Mouse (Mus musculus) forebrain, embryonic 11.5 days (tissue): Measurements from ENCODE around the gene Sstr1. TPM values are rescaled to one million over a fixed set of nuclear protein-coding genes. Genes with fewer than 3 reads are reported as not detected.

Experiments
- ATAC-seq: fragments of 200-750 bp; cut with Nextera tagmentation; replicated peaks from 2 replicates; pipeline ENCODE4 v1.8.0; 2017; ENCODE audit warnings: moderate TSS enrichment; ENCODE audit not compliant: low FRiP score
- DNase-seq: peaks from one replicate; pipeline ENCODE4 v3.0.0-alpha.2; 2017; ENCODE audit warnings: low spot score
- H3K27ac ChIP-seq: fragments of 300-500 bp; sonication (generic); 2 replicates; pipeline ENCODE4 v1.5.1; 2014; ENCODE audit warnings: low read depth, low read length
- H3K27me3 ChIP-seq: fragments of 300-500 bp; sonication (generic); 2 replicates; pipeline ENCODE4 v1.6.1; 2014; ENCODE audit warnings: mild to moderate bottlenecking, low read length, mixed read lengths; ENCODE audit not compliant: control insufficient read depth, insufficient read depth
- H3K36me3 ChIP-seq: fragments of 300-500 bp; sonication (generic); 2 replicates; pipeline ENCODE4 v1.6.1; 2014; ENCODE audit warnings: mild to moderate bottlenecking, low read length, moderate library complexity, mixed read lengths; ENCODE audit not compliant: control insufficient read depth, insufficient read depth
- H3K4me1 ChIP-seq: fragments of 300-500 bp; sonication (generic); replicated peaks from 2 replicates; pipeline ENCODE4 v1.6.1; 2014; ENCODE audit warnings: low read length, mixed read lengths; ENCODE audit not compliant: control insufficient read depth, insufficient read depth
- H3K4me2 ChIP-seq: fragments of 300-500 bp; sonication (generic); 2 replicates; pipeline ENCODE4 v1.6.1; 2014; ENCODE audit warnings: low read depth, mild to moderate bottlenecking, low read length, moderate library complexity, mixed read lengths; ENCODE audit not compliant: severe bottlenecking
- H3K4me3 ChIP-seq: fragments of 300-500 bp; sonication (generic); 2 replicates; pipeline ENCODE4 v1.5.1; 2014; ENCODE audit warnings: low read depth, low read length
- H3K9ac ChIP-seq: fragments of 300-500 bp; sonication (generic); 2 replicates; pipeline ENCODE4 v1.6.1; 2014; ENCODE audit warnings: low read length
- H3K9me3 ChIP-seq: fragments of 300-500 bp; sonication (generic); 2 replicates; pipeline ENCODE4 v1.6.1; 2016; ENCODE audit warnings: low read length, mixed read lengths; ENCODE audit not compliant: control insufficient read depth
- WGBS: fragments of 180-500 bp; shearing (Covaris S2); extraction: QIAGEN DNeasy Blood & Tissue Kit; methylation state at CpG from one replicate; pipeline ENCODE4 v1.1.7; 2014; 5-methylcytosine and 5-hydroxymethylcytosine counted together
- polyA plus RNA-seq: library from polyadenylated mRNA; unstranded; fragments of >200 nt; fragmentation: Nextera tagmentation; extraction: Ambion mirVana; gene quantifications from 2 replicates; pipeline ENCODE4 v1.2.1, GENCODE M21; 2014

The Sstr1 gene
- polyA plus RNA-seq, 1 experiment from 2014 or later = not detected

DNA sequence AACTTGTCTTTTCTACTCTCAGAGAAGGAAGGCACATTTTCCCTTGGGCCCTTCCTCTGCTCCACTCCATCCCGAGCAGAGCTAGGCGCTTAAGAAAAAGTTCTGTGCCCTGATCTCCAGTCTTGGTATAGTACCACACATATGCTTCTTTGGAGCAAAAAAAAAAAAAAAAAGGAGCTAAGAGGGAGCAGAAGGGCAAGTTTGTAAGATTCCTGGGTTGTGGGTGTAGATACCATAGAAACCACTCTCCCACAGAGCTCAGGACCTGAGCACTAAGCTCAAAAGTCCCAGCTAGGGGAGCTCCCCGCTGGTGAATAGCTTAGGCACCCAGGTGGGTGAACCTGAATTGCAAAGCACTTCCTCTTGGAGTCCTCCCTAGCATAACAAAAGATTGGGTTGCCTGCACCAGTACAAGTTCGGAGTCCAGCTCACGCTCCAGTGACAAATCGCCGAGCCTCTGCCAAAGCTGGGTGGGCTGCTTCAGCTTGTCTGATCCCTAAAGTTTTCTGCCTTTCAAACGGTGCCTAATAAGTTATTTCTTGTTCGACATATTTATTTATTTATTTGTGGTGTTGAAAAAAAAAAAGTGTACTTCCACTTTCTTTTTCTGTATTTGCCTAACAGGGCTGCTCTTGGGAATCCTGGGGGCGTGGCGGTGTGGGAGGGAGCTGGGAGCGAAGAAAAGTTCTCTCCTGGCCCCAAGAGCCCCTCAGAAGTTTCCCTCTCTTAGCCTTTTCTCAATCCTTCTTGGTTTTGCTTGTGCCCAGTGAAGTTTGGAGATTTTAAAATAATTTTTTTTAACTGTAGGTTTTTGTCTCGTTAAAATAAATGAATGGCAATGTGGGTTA lies 2.9 kb downstream of the Sstr1 start:
- peaks cover 42% of the 10 kb centered on the region for H3K27me3 ChIP-seq
- H3K4me2 ChIP-seq = peak overlapping the region; percentile 80
- H3K4me3 ChIP-seq = peak overlapping the region; percentile 40
- no peaks in the 10 kb centered on the region for H3K36me3 ChIP-seq
- no peaks in the 10 kb centered on the region for H3K9me3 ChIP-seq
- 0 out of 2 replicates have a peak, but pooled peaks have one; percentile 10 for ATAC-seq
- no peak overlapping the region for H3K27ac ChIP-seq
- H3K4me1 ChIP-seq = peaks cover 20% of the 10 kb centered on the region
- DNase-seq = peak; percentile 58
- no peak overlapping the region for H3K9ac ChIP-seq
- 3% methylated on average over 13 of the region's 13 CpGs for WGBS

DNA sequence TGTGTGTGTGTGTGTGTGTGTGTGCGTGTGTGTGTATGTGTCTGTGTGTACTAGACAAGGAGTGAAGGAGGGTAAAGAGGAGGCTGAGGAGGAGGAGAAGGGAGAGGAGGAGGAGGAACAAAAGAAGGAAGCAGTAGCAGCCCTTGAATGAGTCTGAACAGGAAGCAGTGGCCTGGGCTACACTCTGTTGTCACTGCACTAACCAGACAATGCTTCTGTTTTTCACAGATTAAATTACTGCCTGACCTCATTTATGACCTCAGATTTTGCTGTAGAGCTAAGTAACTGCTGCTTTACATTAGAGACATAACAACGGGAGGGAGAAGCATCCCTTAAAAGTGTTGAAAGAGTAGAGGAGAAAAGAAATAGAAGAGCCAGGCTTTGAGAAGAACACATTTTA lies 4.6 kb downstream of the Sstr1 start:
- peaks cover 33% of the 10 kb centered on the region for H3K27me3 ChIP-seq
- WGBS = 54% methylated on average over 2 of the region's 2 CpGs

DNA sequence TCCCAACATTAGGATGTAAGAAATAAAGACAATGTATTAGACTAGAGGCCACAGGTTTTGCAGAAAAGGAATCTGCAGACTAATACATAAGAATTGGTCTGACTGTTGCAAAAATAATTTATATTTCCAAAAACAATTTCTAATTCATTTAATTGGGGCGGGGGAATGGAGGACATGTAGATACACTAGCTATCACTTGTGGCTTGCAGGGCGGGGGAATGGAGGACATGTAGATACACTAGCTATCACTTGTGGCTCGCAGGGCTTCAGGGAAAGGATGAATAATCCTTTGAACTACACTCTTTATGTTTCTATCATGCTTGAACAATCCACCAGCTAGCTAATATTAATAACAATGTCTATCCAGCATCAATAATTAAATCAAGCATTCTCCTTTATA lies 7.5 kb downstream of the Sstr1 start:
- Histone ChIP-seq H3K27ac (no peak overlapping the region), H3K27me3 (peaks cover 7% of the 10 kb centered on the region), H3K9ac (no peak overlapping the region), H3K4me2 (no peak overlapping the region), H3K4me1 (peaks cover 3% of the 10 kb centered on the region; the same call in 1 of the 2 replicates), H3K9me3 (no peaks in the 10 kb centered on the region), H3K36me3 (no peaks in the 10 kb centered on the region), H3K4me3 (no peak overlapping the region)
- WGBS = 88% methylated on average over 3 of the region's 3 CpGs
- DNase-seq (no peak), ATAC-seq (no peak)

More for the DNA sequence above, 4.6 kb downstream of the Sstr1 start:
- Histone ChIP-seq H3K36me3 (no peaks in the 10 kb centered on the region), H3K4me3 (no peak overlapping the region), H3K4me2 (no peak overlapping the region), H3K9ac (no peak overlapping the region), H3K27ac (no peak overlapping the region), H3K4me1 (peaks cover 20% of the 10 kb centered on the region), H3K9me3 (no peaks in the 10 kb centered on the region)
- no peak for ATAC-seq
- DNase-seq = no peak

DNA sequence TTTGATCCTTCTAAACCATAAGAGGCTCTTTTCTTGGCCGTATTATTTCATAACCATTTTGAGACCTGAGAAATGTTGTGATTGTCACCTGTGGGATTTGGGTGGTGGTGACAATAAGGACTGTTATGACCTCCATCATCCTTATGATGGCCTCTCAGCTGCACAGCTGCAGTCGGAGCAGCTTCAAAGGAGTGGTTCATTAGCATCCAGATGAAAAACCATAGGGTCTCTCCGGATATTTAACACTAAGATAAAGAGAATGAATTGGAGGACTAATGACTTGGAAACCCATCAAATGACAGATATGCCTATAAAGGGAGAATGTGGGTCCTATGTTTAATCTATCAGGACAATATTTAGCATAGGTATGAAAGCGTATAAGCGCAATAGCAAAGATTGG lies 14.1 kb downstream of the Sstr1 start:
- Histone ChIP-seq H3K27ac (no peak overlapping the region), H3K4me1 (no peaks in the 10 kb centered on the region), H3K36me3 (no peaks in the 10 kb centered on the region), H3K9ac (no peak overlapping the region), H3K4me2 (no peak overlapping the region), H3K27me3 (no peaks in the 10 kb centered on the region), H3K9me3 (no peaks in the 10 kb centered on the region), H3K4me3 (no peak overlapping the region)
- DNase-seq (no peak), ATAC-seq (no peak)
- WGBS = 77% methylated on average over 5 of the region's 5 CpGs

DNA sequence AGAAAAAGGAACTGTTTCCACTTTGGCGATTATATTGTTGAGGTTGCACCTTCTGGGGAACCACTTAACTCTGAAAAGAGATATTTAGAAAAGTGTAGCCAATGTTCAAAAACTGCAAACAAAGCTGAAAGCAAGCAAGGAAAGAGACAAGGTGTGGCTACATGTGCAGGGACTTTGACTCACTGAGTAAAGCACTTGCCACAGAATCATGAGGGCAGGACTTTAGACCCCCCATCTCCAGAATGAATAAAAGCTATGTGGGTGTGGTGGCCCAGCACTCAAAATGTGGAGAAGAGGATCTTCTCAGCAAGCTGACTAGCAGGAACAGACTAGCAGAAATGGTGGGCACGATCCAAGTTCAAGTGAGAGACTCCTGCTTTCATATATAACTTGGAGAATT lies 20.9 kb downstream of the Sstr1 start:
- H3K9me3 ChIP-seq = no peaks in the 10 kb centered on the region
- WGBS = 85% methylated on average over 2 of the region's 2 CpGs
- no peak for ATAC-seq
- H3K27ac ChIP-seq = no peak overlapping the region
- H3K4me1 ChIP-seq = no peaks in the 10 kb centered on the region
- no peak overlapping the region for H3K4me3 ChIP-seq
- no peak overlapping the region for H3K9ac ChIP-seq
- no peaks in the 10 kb centered on the region for H3K36me3 ChIP-seq
- H3K27me3 ChIP-seq = no peaks in the 10 kb centered on the region
- no peak for DNase-seq
- H3K4me2 ChIP-seq = no peak overlapping the region

DNA sequence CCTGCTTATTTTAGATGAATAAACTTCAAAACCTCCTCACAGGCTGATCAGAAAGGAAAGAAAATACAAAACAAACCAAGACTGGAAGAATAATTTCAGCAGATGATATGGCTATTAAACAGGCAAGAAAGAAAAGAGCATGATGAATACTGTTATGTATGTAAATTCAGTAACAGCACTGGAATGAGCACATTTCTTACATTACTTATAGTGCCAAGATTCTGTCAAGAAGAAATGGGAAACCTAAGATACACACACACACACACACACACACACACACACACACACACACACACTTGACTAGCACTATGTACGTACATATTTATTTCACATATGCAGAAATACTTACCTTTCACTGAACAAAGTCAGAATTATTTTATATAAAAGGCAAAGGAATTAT lies 40.3 kb downstream of the Sstr1 start:
- Histone ChIP-seq H3K36me3 (no peaks in the 10 kb centered on the region), H3K9ac (no peak overlapping the region), H3K27me3 (no peaks in the 10 kb centered on the region), H3K27ac (no peak overlapping the region), H3K9me3 (no peaks in the 10 kb centered on the region), H3K4me3 (no peak overlapping the region), H3K4me1 (no peaks in the 10 kb centered on the region), H3K4me2 (no peak overlapping the region)
- WGBS = 92% methylated on average over 1 of the region's 1 CpGs
- ATAC-seq (no peak), DNase-seq (no peak)

Other genes with a start within 250 kb of the Sstr1 start
- gene Clec14a, start 57.5 kb downstream of the Sstr1 start, polyA plus RNA-seq = 5.3 and 7.3 TPM in 2 replicates